Mouse (Mus musculus) brain, embryonic 14.5 days (tissue): ENCODE measurements around the gene Lhx6. TPM values are rescaled to one million over a fixed set of nuclear protein-coding genes. Genes with fewer than 3 reads are reported as not detected.

ENCODE experiments used
- DNase-seq: peaks from one replicate; pipeline ENCODE4 v3.0.0-alpha.2; 2011; ENCODE audit warnings: low read depth
- CTCF ChIP-seq: fragments of 200-500 bp; IDR thresholded peaks from 2 replicates; pipeline ENCODE4 v1.5.1; 2012; ENCODE audit warnings: inconsistent platforms, mild to moderate bottlenecking, moderate library complexity, borderline replicate concordance; ENCODE audit not compliant: insufficient read depth, insufficient read length; ENCODE audit errors: extremely low read depth
- POLR2A ChIP-seq: fragments of 200-500 bp; IDR thresholded peaks from 2 replicates; pipeline ENCODE4 v1.6.1; 2012; ENCODE audit warnings: mild to moderate bottlenecking, inconsistent platforms, borderline replicate concordance; ENCODE audit not compliant: poor library complexity, insufficient read depth, insufficient read length, severe bottlenecking; ENCODE audit errors: extremely low read depth
- polyA plus RNA-seq: library from polyadenylated mRNA; depleted of rRNA; stranded (reverse); fragments of >200 nt; gene quantifications from 2 replicates; pipeline ENCODE4 v1.2.3, GENCODE M21; 2012; rRNA removed

The Lhx6 gene
- polyA plus RNA-seq, 1 experiment, result 16.9 TPM

GRCm38 (mm10) chr2:36033966-36034365 is 71.2 kb downstream of the Lhx6 start:
- TF ChIP-seq POLR2A, result no peak
- TF ChIP-seq CTCF, result no peak
- DNase-seq, result no peak

GRCm38 (mm10) chr2:36032884-36033283 is 72.3 kb downstream of the Lhx6 start:
- DNase-seq, result no peak
- TF ChIP-seq POLR2A, result no peak
- TF ChIP-seq CTCF, result no peak

Other genes with a start within 250 kb of the Lhx6 start
- 7.8 and 9.3 TPM in 2 replicates for gene Ttll11, start 125.5 kb downstream of the Lhx6 start, polyA plus RNA-seq
- gene Ndufa8, start 56.0 kb downstream of the Lhx6 start, polyA plus RNA-seq, result 123 and 135 TPM in 2 replicates
- gene Morn5, start 56.0 kb downstream of the Lhx6 start, polyA plus RNA-seq, result 0.93 and 2.3 TPM in 2 replicates
- gene Mrrf, start 31.0 kb upstream of the Lhx6 start, polyA plus RNA-seq, result 23.7 and 33.5 TPM in 2 replicates
- 73.3 and 86.3 TPM in 2 replicates for gene Rbm18, start 31.4 kb upstream of the Lhx6 start, polyA plus RNA-seq
- gene Ptgs1, start 125.0 kb upstream of the Lhx6 start, polyA plus RNA-seq, result 2.3 and 3.0 TPM in 2 replicates